Mouse (Mus musculus): ENCODE results near the gene Ryr2. TPM values are rescaled to one million over a fixed set of nuclear protein-coding genes. Genes with fewer than 3 reads are reported as not detected.
"Not testable (repeated sequence)": the region's sequence is repeated elsewhere in the genome, so short reads cannot be mapped to it uniquely, and the experiment has no call there.

Ryr2 gene
- polyA plus RNA-seq, 1 experiment: not detected

DNA sequence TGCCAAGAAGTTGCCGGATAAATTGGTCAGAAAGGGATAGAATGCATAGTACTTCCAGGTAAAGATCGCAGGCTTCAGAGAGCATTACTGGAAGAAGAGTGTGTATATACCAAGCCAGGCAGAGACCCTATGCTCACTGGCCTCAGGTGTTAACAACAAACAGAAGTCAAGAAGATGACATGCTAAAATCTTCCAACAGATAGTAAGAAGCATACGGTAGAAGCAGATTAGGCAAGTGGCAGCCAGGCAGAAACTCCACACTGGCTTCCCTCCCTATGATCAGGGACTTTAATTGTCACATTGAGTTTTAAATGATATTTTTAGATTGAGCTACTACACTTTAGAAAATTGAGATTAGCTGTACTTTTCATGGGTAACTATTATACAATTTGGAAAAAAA lies 268.9 kb downstream of the Ryr2 start:
- Histone ChIP-seq H3K36me3 (replicated peaks; ENCODE audit: low read length) (no peaks in the 10 kb centered on the region), H3K4me1 (0 out of 2 replicates have a peak, but pooled peaks cover 6% of the 10 kb centered on the region), H3K27me3 (replicated peaks) (no peaks in the 10 kb centered on the region), H3K9me3 (no peaks in the 10 kb centered on the region), H3K4me3 (replicated peaks) (no peak overlapping the region)
- no peak for TF ChIP-seq FLI1 (IDR thresholded peaks at IDR 0.05; ENCODE audit: low read length)

DNA sequence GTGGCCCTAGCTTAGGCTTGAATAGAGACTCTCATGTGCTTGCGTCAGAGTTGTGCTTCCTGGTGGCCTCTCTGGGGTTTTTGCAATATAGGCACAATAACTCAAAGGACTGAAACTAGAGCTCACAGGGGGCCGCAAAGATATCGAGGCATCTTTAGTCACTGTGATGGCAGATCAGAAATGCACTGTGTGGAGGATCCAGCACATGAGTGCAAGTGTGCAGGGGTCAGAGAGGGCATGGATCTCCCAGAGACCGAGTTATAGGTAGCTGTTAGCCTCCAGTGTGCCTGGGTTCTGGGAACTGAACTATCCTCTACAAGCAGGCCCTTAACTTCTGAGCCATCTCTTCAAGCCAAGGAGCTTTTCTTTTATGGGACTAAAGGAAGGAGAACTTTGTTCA lies 269.6 kb downstream of the Ryr2 start:
- no peak for TF ChIP-seq FLI1 (IDR thresholded peaks at IDR 0.05; ENCODE audit: low read length)
- no peak for TF ChIP-seq GATA1 (IDR thresholded peaks at IDR 0.05; ENCODE audit: borderline replicate concordance, low read length)
- Histone ChIP-seq H3K4me1 (0 out of 2 replicates have a peak, but pooled peaks cover 6% of the 10 kb centered on the region), H3K36me3 (replicated peaks; ENCODE audit: low read length) (no peaks in the 10 kb centered on the region), H3K4me3 (replicated peaks) (peak overlapping the region; percentile 38), H3K9me3 (no peaks in the 10 kb centered on the region), H3K27me3 (replicated peaks) (no peaks in the 10 kb centered on the region)

GRCm38 (mm10) chr13:11836304-11837078 lies 270.3 kb downstream of the Ryr2 start:
- Histone ChIP-seq H3K27me3 (replicated peaks) (no peaks in the 10 kb centered on the region), H3K36me3 (replicated peaks; ENCODE audit: low read length) (no peaks in the 10 kb centered on the region), H3K9me3 (no peaks in the 10 kb centered on the region), H3K4me1 (0 out of 2 replicates have a peak, but pooled peaks cover 6% of the 10 kb centered on the region), H3K4me3 (replicated peaks) (no peak overlapping the region)
- no peak for TF ChIP-seq GATA1 (IDR thresholded peaks at IDR 0.05; ENCODE audit: borderline replicate concordance, low read length)

- TF ChIP-seq FLI1 (IDR thresholded peaks at IDR 0.05; ENCODE audit: low read length): no peak
- TF ChIP-seq GATA1 (IDR thresholded peaks at IDR 0.05; ENCODE audit: borderline replicate concordance, low read length): no peak
- H3K9me3 ChIP-seq: no peaks in the 10 kb centered on the region
- no peaks in the 10 kb centered on the region for H3K4me1 ChIP-seq
- H3K27me3 ChIP-seq (replicated peaks): no peaks in the 10 kb centered on the region
- no peaks in the 10 kb centered on the region for H3K36me3 ChIP-seq (replicated peaks; ENCODE audit: low read length)
- H3K4me3 ChIP-seq (replicated peaks): no peak overlapping the region
Observed at GRCm38 (mm10) chr13:11831210-11831609, 275.5 kb downstream of the Ryr2 start.

- TF ChIP-seq GATA1 (IDR thresholded peaks at IDR 0.05; ENCODE audit: borderline replicate concordance, low read length): no peak
- TF ChIP-seq FLI1 (IDR thresholded peaks at IDR 0.05; ENCODE audit: low read length): no peak
- no peak overlapping the region for H3K4me3 ChIP-seq (replicated peaks)
- no peaks in the 10 kb centered on the region for H3K36me3 ChIP-seq (replicated peaks; ENCODE audit: low read length)
- H3K4me1 ChIP-seq: no peaks in the 10 kb centered on the region
- no peaks in the 10 kb centered on the region for H3K9me3 ChIP-seq
- no peaks in the 10 kb centered on the region for H3K27me3 ChIP-seq (replicated peaks)
Observed at GRCm38 (mm10) chr13:11825563-11826226, 281.1 kb downstream of the Ryr2 start.

GRCm38 (mm10) chr13:11818723-11819122 lies 288.0 kb downstream of the Ryr2 start:
- no peaks in the 10 kb centered on the region for H3K4me1 ChIP-seq
- no peaks in the 10 kb centered on the region for H3K36me3 ChIP-seq (replicated peaks; ENCODE audit: low read length)

DNA sequence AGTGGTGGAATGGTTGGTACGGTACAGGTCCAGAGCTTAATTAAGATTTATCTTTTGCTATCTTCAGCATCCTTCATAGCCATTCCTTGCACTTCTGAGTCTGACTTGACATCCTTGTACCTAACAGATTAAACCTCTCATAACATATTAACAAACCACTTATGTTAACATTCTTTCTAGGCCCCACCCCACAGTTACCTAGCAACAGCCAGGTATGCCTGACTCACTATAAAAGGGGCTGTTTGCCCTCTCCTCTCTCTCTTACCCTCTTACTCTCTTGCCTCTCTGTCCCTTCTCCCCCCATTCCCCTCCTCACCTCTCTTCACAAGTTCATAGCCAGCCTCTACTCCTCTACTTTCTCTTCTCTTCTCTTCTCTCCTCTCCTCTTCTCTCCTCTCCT lies 297.4 kb downstream of the Ryr2 start:
- not testable (repeated sequence) for H3K9me3 ChIP-seq; H3K4me3 ChIP-seq (replicated peaks); H3K4me1 ChIP-seq; H3K36me3 ChIP-seq (replicated peaks; ENCODE audit: low read length); H3K27me3 ChIP-seq (replicated peaks)

More at GRCm38 (mm10) chr13:11818723-11819122, 288.0 kb downstream of the Ryr2 start:
- no peaks in the 10 kb centered on the region for H3K27me3 ChIP-seq (replicated peaks)
- H3K9me3 ChIP-seq: 0 out of 2 replicates have a peak, but pooled peaks cover 7% of the 10 kb centered on the region
- TF ChIP-seq GATA1 (IDR thresholded peaks at IDR 0.05; ENCODE audit: borderline replicate concordance, low read length) (no peak), FLI1 (IDR thresholded peaks at IDR 0.05; ENCODE audit: low read length) (no peak)
- no peak overlapping the region for H3K4me3 ChIP-seq (replicated peaks)

GRCm38 (mm10) chr13:11792536-11792935 lies 314.2 kb downstream of the Ryr2 start:
- H3K27me3 ChIP-seq (replicated peaks): no peaks in the 10 kb centered on the region
- no peak overlapping the region for H3K4me3 ChIP-seq (replicated peaks)
- TF ChIP-seq FLI1 (IDR thresholded peaks at IDR 0.05; ENCODE audit: low read length) (no peak), GATA1 (IDR thresholded peaks at IDR 0.05; ENCODE audit: borderline replicate concordance, low read length) (no peak)
- peaks cover 6% of the 10 kb centered on the region; the same call in 1 of the 2 replicates for H3K9me3 ChIP-seq
- H3K36me3 ChIP-seq (replicated peaks; ENCODE audit: low read length): no peaks in the 10 kb centered on the region
- H3K4me1 ChIP-seq: no peaks in the 10 kb centered on the region

GRCm38 (mm10) chr13:11790536-11790935 lies 316.2 kb downstream of the Ryr2 start:
- Histone ChIP-seq H3K36me3 (replicated peaks; ENCODE audit: low read length) (no peaks in the 10 kb centered on the region), H3K27me3 (replicated peaks) (no peaks in the 10 kb centered on the region), H3K4me1 (no peaks in the 10 kb centered on the region), H3K9me3 (peaks cover 6% of the 10 kb centered on the region; the same call in 1 of the 2 replicates), H3K4me3 (replicated peaks) (no peak overlapping the region)
- no peak for TF ChIP-seq FLI1 (IDR thresholded peaks at IDR 0.05; ENCODE audit: low read length)
- TF ChIP-seq GATA1 (IDR thresholded peaks at IDR 0.05; ENCODE audit: borderline replicate concordance, low read length): no peak

- Histone ChIP-seq H3K36me3 (replicated peaks; ENCODE audit: low read length) (no peaks in the 10 kb centered on the region), H3K9me3 (no peaks in the 10 kb centered on the region), H3K27me3 (replicated peaks) (no peaks in the 10 kb centered on the region), H3K4me3 (replicated peaks) (no peak overlapping the region), H3K4me1 (no peaks in the 10 kb centered on the region)
- TF ChIP-seq GATA1 (IDR thresholded peaks at IDR 0.05; ENCODE audit: borderline replicate concordance, low read length) (no peak), FLI1 (IDR thresholded peaks at IDR 0.05; ENCODE audit: low read length) (no peak)
Observed at GRCm38 (mm10) chr13:11782411-11783155, 324.2 kb downstream of the Ryr2 start.

All from megakaryocyte, embryonic 14.5 days (primary cell).